Mouse (Mus musculus): ENCODE results near the gene Usp6nl. TPM values are rescaled to one million over a fixed set of nuclear protein-coding genes. Genes with fewer than 3 reads are reported as not detected.

The Usp6nl gene
- polyA plus RNA-seq, 1 experiment from 2014 or later, result 10.2 TPM

DNA sequence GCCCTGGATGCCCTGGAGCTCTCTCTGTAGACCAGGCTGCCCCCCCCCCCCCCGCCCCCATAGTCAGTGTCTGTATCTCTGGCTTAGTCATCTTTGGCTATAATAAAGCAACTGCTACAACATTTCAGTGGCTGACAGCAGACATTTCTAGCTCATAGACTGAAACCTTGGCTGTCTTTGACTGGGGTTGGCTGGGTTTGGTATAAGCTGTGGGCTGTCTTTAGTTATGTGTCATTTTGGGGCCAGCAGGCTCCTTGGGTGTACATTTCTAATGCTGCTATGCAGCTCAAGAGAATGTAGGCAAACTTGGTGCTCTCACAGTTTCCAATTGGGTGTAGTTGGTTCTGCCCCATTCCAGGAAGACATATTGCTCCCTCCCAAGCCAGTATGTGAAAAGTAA lies 11.1 kb downstream of the Usp6nl start:
- no peak overlapping the region for H3K27ac ChIP-seq (ENCODE audit: poor library complexity, severe bottlenecking)
- no peak for ATAC-seq (ENCODE audit: insufficient number of reproducible peaks, low FRiP score)
- no peaks in the 10 kb centered on the region for H3K36me3 ChIP-seq
- no peaks in the 10 kb centered on the region for H3K27me3 ChIP-seq (replicated peaks)
- H3K4me2 ChIP-seq, result no peak overlapping the region
- H3K9me3 ChIP-seq (replicated peaks), result no peaks in the 10 kb centered on the region
- no peak overlapping the region for H3K9ac ChIP-seq
- H3K4me1 ChIP-seq (replicated peaks), result peaks cover 54% of the 10 kb centered on the region
- H3K4me3 ChIP-seq, result no peak overlapping the region
- WGBS, result 73% methylated on average over 1 of the region's 1 CpGs

DNA sequence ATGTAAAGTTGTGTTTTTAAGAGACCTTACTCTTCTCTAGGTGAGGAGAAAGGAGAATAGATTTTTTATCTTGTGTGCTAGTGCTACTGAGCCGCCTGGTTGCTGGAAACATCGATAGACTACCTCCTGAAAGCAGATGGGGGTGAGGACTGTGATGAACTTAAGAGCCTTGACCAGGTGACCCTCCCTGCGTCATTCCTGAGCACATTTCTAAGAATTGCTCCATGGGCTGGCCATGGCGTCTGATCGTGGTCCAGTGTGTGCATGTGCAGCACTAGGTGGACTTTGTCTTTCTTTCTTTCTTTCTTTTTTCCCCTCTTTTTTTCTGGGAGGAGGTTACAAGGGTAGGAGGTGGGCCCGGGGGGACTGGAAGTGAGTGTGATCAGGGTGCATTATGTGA lies 11.5 kb downstream of the Usp6nl start:
- H3K27me3 ChIP-seq (replicated peaks), result no peaks in the 10 kb centered on the region
- H3K4me2 ChIP-seq, result no peak overlapping the region
- no peak overlapping the region for H3K27ac ChIP-seq (ENCODE audit: poor library complexity, severe bottlenecking)

DNA sequence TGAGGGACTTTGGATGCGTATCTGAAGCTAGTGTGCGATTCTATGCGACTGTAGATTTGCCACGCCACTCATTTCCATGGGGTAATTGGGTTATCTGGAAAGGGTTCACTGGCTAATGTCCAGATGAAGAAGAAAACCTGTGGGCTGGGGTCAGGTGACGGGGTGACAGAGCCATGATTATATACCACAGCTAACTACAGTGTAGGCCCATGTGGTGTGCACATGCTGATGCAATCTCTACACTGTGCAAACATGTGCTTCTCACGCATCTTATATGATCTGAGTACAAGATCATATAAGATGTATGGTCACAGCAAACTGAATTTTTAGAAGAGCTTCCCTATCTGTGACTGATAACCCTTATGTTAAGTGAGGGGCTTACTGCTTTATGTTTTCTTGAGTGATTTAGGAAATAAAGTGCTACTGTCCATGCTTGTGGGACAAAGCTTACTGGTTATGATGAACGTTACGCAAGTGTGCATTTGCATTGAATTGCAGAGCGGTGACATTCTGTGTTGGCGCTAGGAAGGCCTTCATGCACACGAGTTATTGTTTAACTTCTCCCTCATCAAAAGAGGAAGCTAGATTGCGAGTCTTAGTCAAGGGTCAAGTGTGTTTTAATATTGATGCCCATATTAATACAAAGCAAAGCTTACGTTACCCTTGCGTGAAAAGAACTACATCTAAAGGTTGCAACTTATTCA lies 12.7 kb downstream of the Usp6nl start:
- H3K9me3 ChIP-seq (replicated peaks), result no peaks in the 10 kb centered on the region
- no peaks in the 10 kb centered on the region for H3K36me3 ChIP-seq
- ATAC-seq (ENCODE audit: insufficient number of reproducible peaks, low FRiP score), result no peak
- no peaks in the 10 kb centered on the region for H3K27me3 ChIP-seq (replicated peaks)
- H3K9ac ChIP-seq, result no peak overlapping the region
- no peak overlapping the region for H3K27ac ChIP-seq (ENCODE audit: poor library complexity, severe bottlenecking)
- H3K4me3 ChIP-seq, result no peak overlapping the region
- 84% methylated on average over 14 of the region's 14 CpGs for WGBS
- peaks cover 50% of the 10 kb centered on the region for H3K4me1 ChIP-seq (replicated peaks)
- no peak overlapping the region for H3K4me2 ChIP-seq

More for the DNA sequence above, 11.5 kb downstream of the Usp6nl start:
- H3K9ac ChIP-seq, result no peak overlapping the region
- H3K4me1 ChIP-seq (replicated peaks), result peaks cover 53% of the 10 kb centered on the region
- WGBS, result 79% methylated on average over 6 of the region's 6 CpGs
- no peak for ATAC-seq (ENCODE audit: insufficient number of reproducible peaks, low FRiP score)
- no peak overlapping the region for H3K4me3 ChIP-seq
- no peaks in the 10 kb centered on the region for H3K9me3 ChIP-seq (replicated peaks)
- no peaks in the 10 kb centered on the region for H3K36me3 ChIP-seq

DNA sequence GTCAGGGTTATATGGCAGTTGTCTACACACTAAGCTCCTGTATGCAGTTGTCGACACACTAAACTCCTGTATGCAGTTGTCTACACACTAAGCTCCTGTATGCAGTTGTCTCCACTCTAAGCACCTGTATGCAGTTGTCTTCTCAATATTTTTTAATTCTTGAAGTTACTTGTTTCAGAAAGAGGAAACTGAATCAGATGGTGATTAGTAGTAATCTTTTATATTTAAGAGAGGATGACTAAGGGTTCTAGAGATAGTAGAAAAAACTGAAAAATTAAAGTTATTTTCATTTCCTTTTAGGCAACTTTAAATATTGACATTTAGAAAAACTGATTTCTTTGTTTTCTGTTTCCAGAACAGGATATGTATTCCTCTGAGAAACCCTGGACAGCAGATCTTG lies 13.5 kb downstream of the Usp6nl start:
- Histone ChIP-seq H3K36me3 (no peaks in the 10 kb centered on the region), H3K4me3 (no peak overlapping the region), H3K4me1 (replicated peaks) (peaks cover 47% of the 10 kb centered on the region), H3K27me3 (replicated peaks) (no peaks in the 10 kb centered on the region), H3K27ac (ENCODE audit: poor library complexity, severe bottlenecking) (no peak overlapping the region), H3K9me3 (replicated peaks) (no peaks in the 10 kb centered on the region), H3K9ac (no peak overlapping the region), H3K4me2 (no peak overlapping the region)
- WGBS, result 98% methylated on average over 1 of the region's 1 CpGs
- ATAC-seq (ENCODE audit: insufficient number of reproducible peaks, low FRiP score), result no peak

DNA sequence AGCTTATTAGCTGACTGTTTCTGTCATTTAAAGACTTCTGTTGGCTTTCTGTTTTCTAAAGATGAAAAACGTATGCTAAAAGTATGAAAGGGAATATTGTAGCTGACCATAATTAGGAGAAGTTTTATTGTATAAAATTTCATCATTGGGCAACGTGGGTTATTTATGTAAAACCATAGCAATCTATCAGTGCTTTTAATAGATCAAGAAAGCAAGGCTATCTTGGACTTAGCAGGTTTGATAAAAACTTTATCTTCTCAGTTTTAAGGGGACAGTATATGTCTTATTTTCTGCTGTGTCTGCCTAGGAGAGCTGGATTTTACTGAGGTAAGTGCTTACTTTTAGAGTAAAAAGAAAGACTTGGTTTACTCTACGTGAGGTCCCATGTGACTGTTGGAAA lies 14.2 kb downstream of the Usp6nl start:
- WGBS, result 80% methylated on average over 3 of the region's 3 CpGs
- peaks cover 46% of the 10 kb centered on the region for H3K4me1 ChIP-seq (replicated peaks)
- no peak for ATAC-seq (ENCODE audit: insufficient number of reproducible peaks, low FRiP score)

DNA sequence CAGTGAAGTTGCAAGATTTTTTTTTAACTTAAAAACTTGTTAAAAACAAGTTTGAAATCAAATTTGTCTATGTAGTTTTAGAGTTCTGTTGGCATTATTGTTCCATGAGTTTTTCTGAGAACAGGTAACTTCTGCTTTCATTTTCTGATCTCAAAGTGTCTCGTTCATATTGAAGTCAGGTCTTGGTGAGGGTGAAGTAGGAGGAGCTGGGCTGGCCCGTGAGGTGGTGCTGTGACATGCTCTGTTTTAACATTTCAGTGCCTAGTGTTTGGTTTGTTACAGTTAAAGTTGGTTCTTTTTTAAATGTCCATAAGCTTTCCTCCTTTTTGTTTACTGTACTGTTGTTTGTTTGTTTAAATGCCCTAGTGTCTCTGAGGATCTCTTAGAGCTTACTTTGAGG lies 15.0 kb downstream of the Usp6nl start:
- 73% methylated on average over 2 of the region's 2 CpGs for WGBS
- Histone ChIP-seq H3K36me3 (no peaks in the 10 kb centered on the region), H3K4me3 (no peak overlapping the region), H3K4me2 (no peak overlapping the region), H3K27ac (ENCODE audit: poor library complexity, severe bottlenecking) (no peak overlapping the region), H3K4me1 (replicated peaks) (peaks cover 45% of the 10 kb centered on the region), H3K9me3 (replicated peaks) (no peaks in the 10 kb centered on the region), H3K9ac (no peak overlapping the region), H3K27me3 (replicated peaks) (no peaks in the 10 kb centered on the region)
- ATAC-seq (ENCODE audit: insufficient number of reproducible peaks, low FRiP score), result no peak

More for the DNA sequence above, 14.2 kb downstream of the Usp6nl start:
- no peak overlapping the region for H3K4me3 ChIP-seq
- H3K27ac ChIP-seq (ENCODE audit: poor library complexity, severe bottlenecking), result no peak overlapping the region
- no peak overlapping the region for H3K9ac ChIP-seq
- H3K4me2 ChIP-seq, result no peak overlapping the region
- no peaks in the 10 kb centered on the region for H3K36me3 ChIP-seq
- H3K9me3 ChIP-seq (replicated peaks), result no peaks in the 10 kb centered on the region
- H3K27me3 ChIP-seq (replicated peaks), result no peaks in the 10 kb centered on the region

DNA sequence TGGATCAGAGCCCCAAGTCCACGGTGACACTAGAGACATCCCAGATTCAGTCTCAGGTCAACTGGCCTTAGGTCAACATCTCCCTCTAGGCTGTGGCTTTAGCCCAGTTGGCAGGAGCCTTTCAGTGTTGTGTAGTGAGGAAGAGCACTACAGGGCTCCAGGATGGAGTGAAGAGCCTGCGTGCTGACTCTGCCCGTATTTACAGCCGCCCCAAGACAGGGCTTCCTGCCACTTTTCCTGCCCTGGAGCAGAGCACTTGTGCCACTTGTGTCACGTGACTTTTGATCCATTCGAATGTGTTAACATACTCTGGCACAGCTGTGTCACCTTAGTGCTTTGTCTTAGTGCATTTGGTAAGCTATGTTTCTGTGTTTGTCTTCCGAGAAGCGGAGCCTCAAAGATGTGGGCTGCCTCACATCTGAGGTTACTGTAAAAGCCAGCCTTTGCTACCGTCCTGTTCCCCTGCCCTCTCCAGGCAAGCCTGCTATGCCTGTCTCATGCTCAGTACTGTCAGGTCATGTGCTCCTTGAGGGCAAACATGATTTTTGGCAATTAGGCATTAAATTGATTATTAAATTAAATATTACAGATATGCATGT lies 15.7 kb downstream of the Usp6nl start:
- no peak overlapping the region for H3K4me3 ChIP-seq
- H3K36me3 ChIP-seq, result no peaks in the 10 kb centered on the region
- no peak for ATAC-seq (ENCODE audit: insufficient number of reproducible peaks, low FRiP score)
- H3K27ac ChIP-seq (ENCODE audit: poor library complexity, severe bottlenecking), result no peak overlapping the region
- peaks cover 42% of the 10 kb centered on the region for H3K4me1 ChIP-seq (replicated peaks)
- H3K9ac ChIP-seq, result no peak overlapping the region
- H3K27me3 ChIP-seq (replicated peaks), result no peaks in the 10 kb centered on the region
- H3K4me2 ChIP-seq, result no peak overlapping the region
- H3K9me3 ChIP-seq (replicated peaks), result no peaks in the 10 kb centered on the region
- 66% methylated on average over 9 of the region's 9 CpGs for WGBS

GRCm38 (mm10) chr2:6340439-6340838 lies 18.0 kb downstream of the Usp6nl start:
- ATAC-seq (ENCODE audit: insufficient number of reproducible peaks, low FRiP score), result no peak
- WGBS, result 90% methylated on average over 2 of the region's 2 CpGs

GRCm38 (mm10) chr2:6341496-6341895 lies 19.0 kb downstream of the Usp6nl start:
- WGBS, result 86% methylated on average over 7 of the region's 7 CpGs
- Histone ChIP-seq H3K4me3 (no peak overlapping the region), H3K4me1 (replicated peaks) (peaks cover 26% of the 10 kb centered on the region), H3K9ac (no peak overlapping the region), H3K27ac (ENCODE audit: poor library complexity, severe bottlenecking) (no peak overlapping the region), H3K9me3 (replicated peaks) (peaks cover 5% of the 10 kb centered on the region), H3K36me3 (peaks cover 10% of the 10 kb centered on the region), H3K4me2 (no peak overlapping the region), H3K27me3 (replicated peaks) (no peaks in the 10 kb centered on the region)
- ATAC-seq (ENCODE audit: insufficient number of reproducible peaks, low FRiP score), result no peak

More at GRCm38 (mm10) chr2:6340439-6340838, 18.0 kb downstream of the Usp6nl start:
- no peaks in the 10 kb centered on the region; the same call in 1 of the 2 replicates for H3K9me3 ChIP-seq (replicated peaks)
- no peak overlapping the region for H3K4me2 ChIP-seq
- no peak overlapping the region for H3K9ac ChIP-seq
- H3K27ac ChIP-seq (ENCODE audit: poor library complexity, severe bottlenecking), result no peak overlapping the region
- peaks cover under 1% of the 10 kb centered on the region; the same call in 1 of the 2 replicates for H3K36me3 ChIP-seq
- no peak overlapping the region for H3K4me3 ChIP-seq
- H3K27me3 ChIP-seq (replicated peaks), result no peaks in the 10 kb centered on the region
- H3K4me1 ChIP-seq (replicated peaks), result peaks cover 26% of the 10 kb centered on the region

DNA sequence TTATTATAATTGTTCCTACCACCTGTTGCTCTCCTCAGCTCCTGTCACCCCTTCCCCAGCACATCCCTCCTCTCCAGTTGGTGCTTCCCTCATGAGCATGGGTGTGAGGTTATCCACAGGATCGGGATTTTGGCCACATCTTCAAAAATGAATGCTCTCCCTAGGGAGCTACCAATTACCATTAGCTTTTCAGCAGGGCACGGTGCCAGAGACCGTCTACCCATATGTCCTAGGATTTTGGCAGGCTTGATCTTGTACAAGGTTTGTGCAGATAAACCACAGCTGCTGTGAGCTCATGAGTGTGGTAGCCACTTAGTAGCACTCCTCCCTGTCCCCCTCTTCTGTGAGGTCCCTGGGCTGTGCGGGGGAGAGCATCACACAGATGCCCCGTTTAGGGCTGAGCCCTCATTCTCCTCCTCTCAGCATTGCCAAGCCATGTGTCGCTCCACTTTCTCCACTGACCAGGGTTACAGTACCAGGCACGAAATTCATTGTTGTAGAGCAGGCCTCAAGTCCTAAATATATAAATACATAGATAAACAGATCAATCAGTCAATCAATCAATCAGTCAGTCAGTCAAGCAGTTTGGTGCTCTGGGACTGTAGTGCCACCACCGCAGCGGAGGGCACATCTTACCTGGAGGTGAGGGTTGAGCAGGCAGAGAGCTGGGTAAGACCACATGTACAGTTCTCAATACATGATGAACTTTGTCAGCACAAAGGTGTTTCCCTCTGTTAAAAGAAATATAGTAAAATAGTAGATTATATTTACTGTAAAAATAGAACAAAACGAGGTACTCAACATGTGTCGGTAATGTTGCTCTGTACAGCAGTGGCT lies 27.0 kb downstream of the Usp6nl start:
- WGBS, result 71% methylated on average over 11 of the region's 11 CpGs
- Histone ChIP-seq H3K9me3 (replicated peaks) (peaks cover 5% of the 10 kb centered on the region), H3K4me2 (no peak overlapping the region), H3K27me3 (replicated peaks) (no peaks in the 10 kb centered on the region), H3K4me1 (replicated peaks) (peaks cover 33% of the 10 kb centered on the region), H3K9ac (no peak overlapping the region), H3K36me3 (peaks cover 10% of the 10 kb centered on the region), H3K27ac (ENCODE audit: poor library complexity, severe bottlenecking) (no peak overlapping the region), H3K4me3 (no peak overlapping the region)
- ATAC-seq (ENCODE audit: insufficient number of reproducible peaks, low FRiP score), result no peak

DNA sequence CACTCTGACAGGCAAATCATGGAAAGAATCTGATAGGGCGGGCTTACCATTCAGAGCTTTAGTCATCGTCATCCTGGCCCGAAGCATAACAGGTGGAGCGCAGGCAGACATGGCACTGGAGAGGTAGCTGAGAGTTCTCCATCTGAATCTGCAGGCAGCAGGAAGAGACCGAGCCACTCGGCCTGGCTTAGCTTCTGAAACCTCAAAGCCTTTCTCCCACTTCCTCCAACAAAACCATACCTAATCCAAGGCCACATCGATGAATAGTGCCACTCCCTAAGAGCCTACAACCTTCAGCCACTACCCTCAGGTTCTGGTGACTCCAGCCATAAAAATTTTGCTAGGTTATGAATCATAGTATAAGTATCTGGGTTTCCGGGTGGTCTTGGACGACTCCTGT lies 27.7 kb downstream of the Usp6nl start:
- Histone ChIP-seq H3K27me3 (replicated peaks) (no peaks in the 10 kb centered on the region), H3K4me2 (no peak overlapping the region), H3K27ac (ENCODE audit: poor library complexity, severe bottlenecking) (no peak overlapping the region), H3K4me1 (replicated peaks) (peaks cover 33% of the 10 kb centered on the region), H3K9ac (no peak overlapping the region), H3K36me3 (peaks cover 10% of the 10 kb centered on the region), H3K4me3 (no peak overlapping the region), H3K9me3 (replicated peaks) (peaks cover 5% of the 10 kb centered on the region)
- WGBS, result 85% methylated on average over 9 of the region's 9 CpGs
- no peak for ATAC-seq (ENCODE audit: insufficient number of reproducible peaks, low FRiP score)
